Mouse (Mus musculus) gastrocnemius, postnatal 25 days (tissue): Measurements from ENCODE around the gene Tbx6. TPM values are rescaled to one million over a fixed set of nuclear protein-coding genes. Genes with fewer than 3 reads are reported as not detected.

Experiments
- DNase-seq: peaks from one replicate; pipeline ENCODE4 v3.0.0; 2022
- long read RNA-seq, 2 experiments: library from polyadenylated mRNA; stranded (forward); transcript quantifications; one replicate each; pipeline ENCODE4 v2.0.0; 2021
- total RNA-seq, 2 experiments: library from RNA; stranded (reverse); gene quantifications; 1 replicate in 1 of 2; 2 replicates in 1 of 2; pipeline ENCODE4 v1.2.3; 2021

Gene Tbx6
- under 1 TPM; 0.20 to 0.62 TPM for total RNA-seq
- long read RNA-seq, experiment 1: 0 reads
- long read RNA-seq, experiment 2: 0 reads

- no peak for DNase-seq
These were observed at the start of gene Tbx6 for GRCm38 (mm10) chr7:126780971-126781635. Tbx6 (plus strand) TSS chr7:126781483.

GRCm38 (mm10) chr7:126736122-126736521 is 45.2 kb upstream of the Tbx6 start:
- DNase-seq: no peak

GRCm38 (mm10) chr7:126739551-126739950 is 41.7 kb upstream of the Tbx6 start:
- DNase-seq: no peak

GRCm38 (mm10) chr7:126740132-126740735 is 41.0 kb upstream of the Tbx6 start:
- DNase-seq: no peak

- DNase-seq: no peak
These were observed 40.3 kb upstream of the Tbx6 start for GRCm38 (mm10) chr7:126740977-126741376.

GRCm38 (mm10) chr7:126741452-126741851 is 39.8 kb upstream of the Tbx6 start:
- no peak for DNase-seq

- DNase-seq: no peak
These were observed 39.3 kb upstream of the Tbx6 start for GRCm38 (mm10) chr7:126741964-126742482.

GRCm38 (mm10) chr7:126746066-126746465 is 35.2 kb upstream of the Tbx6 start:
- no peak for DNase-seq

- DNase-seq: no peak
These were observed 34.5 kb upstream of the Tbx6 start for GRCm38 (mm10) chr7:126746798-126747197.

GRCm38 (mm10) chr7:126748824-126749223 is 32.5 kb upstream of the Tbx6 start:
- DNase-seq: no peak

GRCm38 (mm10) chr7:126749582-126750343 is 31.5 kb upstream of the Tbx6 start:
- no peak for DNase-seq

- peak; percentile 54 for DNase-seq
These were observed 26.4 kb upstream of the Tbx6 start for GRCm38 (mm10) chr7:126754866-126755265.

GRCm38 (mm10) chr7:126758539-126758938 is 22.7 kb upstream of the Tbx6 start:
- DNase-seq: no peak

- DNase-seq: peak; percentile 85
These were observed 22.1 kb upstream of the Tbx6 start, which contains the start of gene Mapk3 for GRCm38 (mm10) chr7:126759050-126759671. Mapk3 (plus strand) TSS chr7:126759601.

- DNase-seq: no peak
These were observed 21.5 kb upstream of the Tbx6 start for GRCm38 (mm10) chr7:126759672-126760390.

- peak; percentile 73 for DNase-seq
These were observed 20.9 kb upstream of the Tbx6 start for GRCm38 (mm10) chr7:126760391-126760802.

GRCm38 (mm10) chr7:126760956-126761355 is 20.3 kb upstream of the Tbx6 start:
- no peak for DNase-seq

GRCm38 (mm10) chr7:126761529-126762067 is 19.7 kb upstream of the Tbx6 start:
- DNase-seq: no peak

GRCm38 (mm10) chr7:126762471-126763008 is 18.7 kb upstream of the Tbx6 start:
- no peak for DNase-seq

- no peak for DNase-seq
These were observed 15.7 kb upstream of the Tbx6 start for GRCm38 (mm10) chr7:126765540-126765939.

GRCm38 (mm10) chr7:126766201-126766600 is 15.1 kb upstream of the Tbx6 start, which contains the start of gene Gdpd3:
Gdpd3 (plus strand) TSS chr7:126766334.
- DNase-seq: no peak
